Mouse (Mus musculus) spleen, adult 18-20 months (tissue): ENCODE data around the gene Sstr4.
A peak's percentile ranks its signal among the peaks of the same experiment; 100 is the strongest.

Experiments used
- DNase-seq, 2 experiments: peaks; one replicate each; pipeline ENCODE4 v3.0.0; 2022; ENCODE audit warnings: mixed read lengths in 2 of 2

The Sstr4 gene

DNA sequence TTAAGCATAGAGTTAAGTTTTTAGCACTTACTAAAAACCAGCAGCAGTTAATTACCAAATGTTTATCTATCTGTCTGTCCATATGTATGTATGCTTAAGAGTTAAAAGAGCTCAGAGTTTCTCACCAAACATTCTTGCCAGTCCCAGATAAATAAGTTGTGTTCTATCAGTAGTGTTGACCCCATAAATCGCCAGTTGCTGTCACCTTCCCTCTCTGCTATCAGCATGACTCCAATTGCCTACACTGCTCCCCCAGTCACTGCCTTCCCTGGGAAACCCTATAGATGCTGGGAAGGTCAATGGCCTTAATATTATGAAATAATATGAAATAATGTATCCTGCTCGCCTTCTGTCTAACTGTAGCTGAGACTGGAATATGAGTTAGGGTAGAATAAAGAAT, 37.2 kb downstream of the Sstr4 start:
- no peak for DNase-seq

DNA sequence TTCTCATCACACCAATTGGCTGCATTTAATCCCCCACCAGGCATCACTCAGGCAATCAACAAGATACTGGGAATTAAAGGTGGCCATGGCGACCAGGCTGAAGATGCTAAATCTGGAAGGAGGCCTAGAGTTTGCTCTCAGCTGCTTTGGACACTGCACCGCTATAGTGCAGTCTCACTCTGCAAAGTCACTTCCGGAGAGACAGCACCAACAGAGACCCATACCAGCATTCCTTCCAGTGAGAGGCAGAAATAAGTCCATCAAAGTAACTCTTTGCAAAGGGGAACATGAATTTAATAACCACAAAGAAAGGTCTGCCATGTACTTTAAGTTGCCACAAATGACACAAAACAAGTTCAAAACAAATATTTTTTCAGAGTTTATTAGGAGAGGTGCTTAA, 41.1 kb downstream of the Sstr4 start:
- no peak for DNase-seq

DNA sequence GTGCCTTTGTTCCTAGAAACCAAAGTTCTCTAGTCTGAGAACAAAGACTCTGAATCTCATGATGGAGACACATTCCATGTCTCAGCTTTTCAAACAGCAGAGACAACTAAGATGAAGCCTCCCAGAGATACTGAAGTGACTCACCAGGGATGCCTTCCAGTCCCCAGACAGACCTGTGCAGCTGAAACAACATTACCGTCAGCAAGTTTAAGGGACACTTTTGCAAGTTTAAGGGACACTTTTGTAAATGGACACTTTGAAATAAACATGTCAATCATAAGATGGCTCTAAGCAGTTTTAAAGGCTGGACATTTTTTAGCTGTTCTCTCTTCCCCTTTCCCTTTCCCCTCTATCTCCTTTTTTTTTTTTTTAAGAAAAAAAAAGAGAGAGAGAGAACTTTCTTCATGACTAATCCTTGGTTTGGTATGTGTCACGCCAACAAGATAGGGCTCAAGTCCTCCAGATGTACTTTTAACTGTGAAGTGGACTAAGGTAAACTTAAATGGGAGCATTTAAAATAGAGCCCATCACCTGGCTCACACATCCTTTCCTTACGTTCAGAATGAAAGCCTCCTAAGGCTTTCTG, 44.6 kb downstream of the Sstr4 start:
- DNase-seq = no peak

GRCm38 (mm10) chr2:148441421-148441820, 46.3 kb downstream of the Sstr4 start:
- DNase-seq = peak in 1 of 2 experiments; percentile 10

DNA sequence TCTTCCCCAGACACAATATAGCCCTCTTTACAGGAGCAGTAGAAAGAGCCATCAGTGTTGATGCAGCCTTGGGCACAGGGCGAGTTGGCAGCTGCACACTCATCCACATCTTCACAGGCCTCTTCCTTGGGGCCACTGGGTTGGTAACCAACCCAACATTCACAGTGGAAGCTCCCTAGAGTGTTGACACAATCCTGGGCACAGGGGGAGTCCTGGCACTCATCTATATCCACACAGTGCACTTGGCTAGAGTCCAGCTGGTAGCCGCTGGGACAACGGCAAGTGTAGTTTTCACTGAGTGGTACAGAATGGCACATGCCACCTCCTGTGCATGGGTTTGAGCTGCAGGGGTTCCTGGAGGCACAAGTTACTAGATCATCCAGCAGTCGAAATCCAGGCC, 47.0 kb downstream of the Sstr4 start:
- DNase-seq = peak in 1 of 2 experiments; percentile 16

- DNase-seq = peak in 1 of 2 experiments; percentile 8
These were observed 47.6 kb downstream of the Sstr4 start for GRCm38 (mm10) chr2:148442710-148443109.

- DNase-seq = peak; percentile 20 to 30
These were observed 48.3 kb downstream of the Sstr4 start, which contains the start of gene Cd93 for GRCm38 (mm10) chr2:148443249-148443958. Gene Cd93 (minus strand): TSS chr2:148443563.

- DNase-seq = no peak
These were observed 49.3 kb downstream of the Sstr4 start for GRCm38 (mm10) chr2:148444472-148444871.

- DNase-seq = no peak
These were observed 50.5 kb downstream of the Sstr4 start for GRCm38 (mm10) chr2:148445616-148446015.
